Mouse (Mus musculus) ES-CJ7 (cell line): ENCODE data around the gene Foxp1.

Experiments used
- DNase-seq: peaks from one replicate; pipeline ENCODE4 v3.0.0; 2011; ENCODE audit warnings: low read depth, low spot score

Foxp1 gene

DNA sequence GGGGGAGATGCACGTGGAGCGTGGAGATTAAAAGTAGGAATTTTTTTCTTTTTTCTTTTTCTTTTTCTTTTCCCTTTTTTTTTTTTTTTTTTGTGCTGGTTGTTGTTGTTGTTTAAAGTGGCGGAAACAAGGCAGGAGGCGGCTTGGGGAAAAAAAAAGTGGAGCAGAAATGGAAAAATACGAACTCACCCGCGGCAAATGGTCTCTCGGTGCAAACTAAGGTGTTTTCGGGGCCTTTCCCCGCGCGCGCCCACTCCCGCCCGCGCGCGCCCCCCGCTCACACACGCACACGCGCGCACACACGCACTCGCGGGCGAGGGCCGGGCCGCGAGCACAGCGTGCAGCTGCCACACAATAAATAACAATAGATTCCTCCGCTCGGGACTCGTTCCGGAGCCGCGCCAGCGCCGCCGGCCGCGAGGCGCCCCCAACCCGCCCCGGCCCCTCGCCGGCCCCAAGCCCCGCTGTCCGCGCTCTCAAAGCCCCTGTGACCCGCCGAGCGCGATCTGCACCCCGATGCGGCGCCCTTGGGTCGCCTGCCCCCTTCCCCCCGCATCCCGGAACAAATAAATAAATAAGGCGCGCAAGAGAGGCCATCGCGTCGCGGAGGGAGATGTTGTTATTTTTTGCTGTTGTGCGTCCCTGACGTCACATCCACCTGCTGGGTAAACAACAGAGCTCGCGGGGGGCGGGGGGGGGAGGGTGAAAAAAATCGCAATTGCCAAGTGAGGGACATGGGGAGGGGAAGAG, at the start of gene Foxp1:
TSS of gene Foxp1 (minus strand) at position 363 of the 750 bp plus-strand sequence.
- DNase-seq: peak; percentile 77

DNA sequence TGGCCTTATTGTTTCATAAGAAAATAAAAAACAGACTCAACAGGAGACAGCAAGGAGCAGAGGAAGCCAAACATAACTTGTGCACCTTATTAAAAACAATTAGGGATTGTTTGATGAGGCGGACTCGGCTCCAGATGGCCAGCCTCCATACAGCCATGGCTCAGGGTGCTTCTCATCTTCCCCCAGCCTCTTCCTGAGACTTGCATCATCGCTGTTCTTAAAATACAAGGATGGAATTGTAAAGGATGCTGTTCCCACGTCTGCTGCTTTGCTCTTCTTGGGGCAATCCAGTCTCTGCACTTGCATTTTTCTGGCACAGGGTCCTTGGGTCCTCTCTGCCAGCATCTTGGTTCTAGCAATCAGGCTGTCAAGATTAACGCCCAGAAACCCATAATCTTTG, 49.5 kb upstream of the Foxp1 start:
- DNase-seq: no peak

DNA sequence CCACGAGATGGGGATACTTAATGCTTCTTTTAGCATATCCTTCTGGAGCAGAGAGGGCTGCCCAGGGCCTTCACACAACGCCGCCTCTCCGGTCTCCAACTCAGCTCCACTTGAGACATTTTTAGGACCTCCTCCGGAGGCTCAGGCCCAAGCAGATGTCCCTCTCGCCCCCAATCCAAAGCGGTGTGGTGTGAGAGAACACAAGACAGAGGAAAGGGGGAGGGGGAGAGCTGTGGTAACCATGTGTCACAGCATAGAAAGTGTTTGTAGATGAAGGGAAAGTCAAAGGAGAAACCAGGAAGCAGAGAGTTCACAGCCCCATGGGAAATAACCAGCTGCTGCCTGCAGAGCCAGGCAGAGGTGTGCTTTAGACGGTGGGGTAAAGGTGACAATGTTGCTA, 44.4 kb upstream of the Foxp1 start:
- no peak for DNase-seq

DNA sequence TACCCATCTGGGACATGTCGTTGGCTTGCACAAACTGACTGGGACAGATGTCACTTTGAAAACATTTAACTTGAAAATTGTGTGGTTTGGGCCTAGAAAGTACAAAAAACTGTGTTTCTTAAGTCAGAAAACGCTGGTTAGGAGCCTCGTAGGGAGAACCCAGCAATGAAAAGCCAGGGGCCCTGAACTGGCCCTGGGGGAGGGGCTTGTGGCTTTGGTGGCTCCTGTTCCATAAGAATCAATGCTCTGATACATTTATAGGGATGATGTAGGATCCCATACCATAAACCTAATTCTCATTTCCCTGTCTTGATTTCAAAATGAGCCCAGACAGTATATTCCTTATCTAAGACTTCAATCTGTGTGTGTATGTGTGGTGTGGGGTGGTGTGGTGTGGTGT, 42.2 kb upstream of the Foxp1 start:
- no peak for DNase-seq

DNA sequence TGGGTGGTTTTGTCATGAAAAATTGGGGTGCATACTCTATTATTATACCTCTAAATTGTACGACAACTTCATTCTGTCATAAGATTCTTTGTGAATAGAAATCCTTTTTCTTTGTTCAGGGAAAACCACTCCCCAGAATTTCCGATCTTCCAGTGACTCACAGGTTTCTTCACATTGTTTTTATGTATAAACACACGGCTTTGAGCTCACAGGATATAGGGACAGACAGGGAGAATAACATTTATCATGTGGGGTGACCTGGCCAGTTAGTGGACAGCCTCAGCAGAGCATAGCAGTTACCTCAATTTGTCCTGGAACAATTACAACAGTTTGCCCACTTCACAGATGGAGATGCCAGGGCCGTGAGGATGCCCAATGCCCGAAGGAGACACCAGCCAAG, 34.4 kb upstream of the Foxp1 start:
- no peak for DNase-seq

DNA sequence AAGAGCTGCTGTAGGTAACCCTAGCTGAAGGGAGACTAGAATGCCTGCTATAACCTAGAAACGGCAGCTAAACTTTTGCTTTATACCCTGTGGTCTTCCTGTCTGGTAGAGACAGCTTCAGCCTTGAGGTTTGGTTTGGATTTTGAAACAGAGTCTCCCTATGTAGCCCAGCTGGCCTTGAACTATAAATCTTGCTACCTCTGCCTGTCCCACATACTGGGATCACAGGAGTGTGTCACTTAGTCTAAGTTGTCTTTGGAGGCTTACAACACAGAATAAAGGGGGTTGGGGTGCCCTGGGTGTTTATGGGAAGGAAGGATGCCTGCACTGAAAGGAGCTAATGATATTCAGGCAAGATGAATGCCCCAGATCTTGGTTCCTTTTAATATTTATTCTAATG, 30.3 kb upstream of the Foxp1 start:
- DNase-seq: no peak

DNA sequence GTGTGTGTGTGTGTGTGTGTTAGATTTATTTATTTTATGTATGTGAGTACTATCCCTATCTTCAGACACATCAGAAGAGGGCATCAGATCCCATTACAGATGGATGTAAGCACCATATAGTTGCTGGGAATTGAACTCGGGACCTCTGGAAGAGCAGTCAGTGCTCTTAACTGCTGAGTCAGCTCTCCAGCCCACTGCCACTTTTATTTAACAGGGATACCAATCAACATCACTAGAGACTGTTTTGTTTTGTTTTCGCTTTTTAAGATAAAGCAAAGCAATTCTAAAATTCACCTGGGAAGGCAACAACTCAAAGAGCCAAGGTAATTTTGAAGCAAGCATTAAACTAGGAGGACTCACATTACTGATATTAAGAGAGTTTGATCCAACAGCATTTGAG, 23.9 kb upstream of the Foxp1 start:
- no peak for DNase-seq

DNA sequence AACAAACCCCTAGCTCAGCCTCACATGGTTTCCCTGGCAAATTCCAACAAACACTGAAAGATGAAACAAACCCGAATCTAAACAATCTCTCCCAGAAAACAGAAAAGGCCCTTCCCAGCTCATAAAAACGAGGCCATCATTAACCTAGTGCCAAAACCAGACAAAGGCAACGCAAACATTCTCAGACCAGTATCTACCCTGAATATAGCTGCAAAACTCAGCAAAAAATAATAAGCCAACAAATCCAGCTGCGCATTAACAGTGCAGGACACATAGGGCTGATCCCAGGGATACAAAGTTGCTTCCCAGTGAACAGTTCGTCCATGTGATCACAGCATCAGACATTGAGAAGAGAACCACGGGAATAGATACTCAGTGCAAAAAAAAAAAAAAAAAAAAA, 22.9 kb upstream of the Foxp1 start:
- no peak for DNase-seq

DNA sequence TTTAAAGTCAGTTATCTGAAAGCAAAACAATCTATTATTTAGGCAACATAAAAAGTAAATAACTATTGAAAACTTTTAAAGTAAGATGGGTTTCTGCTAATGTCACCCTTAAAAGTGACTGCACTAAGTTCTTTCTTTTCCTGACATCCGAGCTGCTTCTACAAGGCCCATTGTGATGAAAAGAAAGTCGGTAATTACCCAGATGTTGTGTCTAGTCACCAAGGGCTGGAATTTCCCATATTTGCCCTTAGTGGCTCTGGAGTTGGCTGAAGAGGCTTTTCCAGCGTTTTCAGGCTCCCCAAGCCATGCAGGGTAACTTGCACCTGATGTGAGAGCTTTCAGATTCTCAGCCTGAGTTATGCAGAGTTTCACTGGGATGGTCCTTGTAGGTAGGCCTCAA, 18.6 kb upstream of the Foxp1 start:
- peak; percentile 58 for DNase-seq

DNA sequence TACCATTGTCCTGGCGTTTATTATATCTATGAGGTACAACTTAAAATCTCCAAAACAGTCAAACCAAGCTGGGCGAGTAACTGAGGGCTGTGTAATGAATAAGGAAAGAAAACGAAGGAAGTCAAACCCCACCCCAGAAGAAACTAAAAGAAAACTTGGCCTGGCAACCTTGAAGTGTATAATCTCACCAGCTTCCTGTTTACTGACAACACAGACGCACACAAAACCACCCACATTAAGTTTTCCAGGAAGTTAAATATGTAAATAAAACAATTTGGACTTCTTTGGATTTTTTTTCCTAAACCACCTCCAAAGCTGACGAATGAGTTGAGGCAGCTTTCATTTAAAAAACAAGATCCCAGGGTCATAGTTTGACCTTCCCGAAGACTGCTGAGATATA, 18.1 kb upstream of the Foxp1 start:
- no peak for DNase-seq

DNA sequence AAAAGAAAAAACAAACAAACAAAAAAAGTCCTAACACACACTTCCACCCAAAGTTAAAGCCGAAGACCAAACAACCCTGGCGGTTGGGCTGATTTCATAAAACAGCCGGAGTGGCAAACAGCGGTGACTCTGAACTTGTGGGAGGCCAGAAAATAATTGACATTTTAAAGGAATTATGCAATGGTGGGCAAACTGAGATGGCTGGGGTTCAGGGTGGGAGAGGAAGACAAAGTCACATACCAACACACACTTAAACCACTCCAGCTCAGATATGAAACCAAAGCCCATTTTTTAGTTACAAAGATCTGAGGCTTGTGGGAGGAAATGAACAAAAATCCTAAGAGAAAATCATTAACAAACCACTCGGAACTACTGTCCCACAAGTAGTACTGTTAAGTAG, 17.6 kb upstream of the Foxp1 start:
- no peak for DNase-seq

DNA sequence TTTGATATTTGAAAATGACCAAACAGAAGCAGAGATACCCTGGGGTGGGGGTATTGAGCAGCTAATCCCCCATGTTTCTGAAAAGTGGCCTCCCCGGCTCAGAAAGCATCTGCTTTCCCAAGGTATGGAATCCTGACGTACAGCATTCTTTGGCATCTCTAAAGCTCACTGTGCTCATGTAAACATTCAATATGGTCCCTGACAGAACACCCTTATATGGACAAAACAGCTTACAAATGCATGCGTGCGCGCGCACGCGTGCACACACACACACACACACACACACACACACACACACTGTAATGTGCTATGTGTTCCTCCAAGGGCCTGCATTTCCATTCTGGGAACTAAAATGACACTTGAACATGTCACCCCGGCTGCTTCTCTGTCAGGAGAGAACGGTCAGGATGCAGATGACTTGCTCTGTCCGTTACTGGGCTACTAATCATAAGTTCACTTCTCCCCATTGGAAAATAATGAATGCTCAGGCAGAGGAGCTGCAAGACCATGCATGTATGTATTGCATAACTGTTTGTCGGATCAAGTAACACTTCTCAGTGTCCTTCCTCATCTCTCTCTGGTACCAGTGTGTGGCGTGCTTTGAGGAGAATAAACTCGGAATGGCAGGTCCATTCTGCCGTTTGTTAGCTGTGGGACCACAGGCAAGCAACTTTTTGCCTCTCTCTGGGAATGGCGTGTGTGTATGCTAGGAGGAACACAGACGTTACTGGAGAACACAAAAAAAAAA, 15.8 kb upstream of the Foxp1 start:
- no peak for DNase-seq

DNA sequence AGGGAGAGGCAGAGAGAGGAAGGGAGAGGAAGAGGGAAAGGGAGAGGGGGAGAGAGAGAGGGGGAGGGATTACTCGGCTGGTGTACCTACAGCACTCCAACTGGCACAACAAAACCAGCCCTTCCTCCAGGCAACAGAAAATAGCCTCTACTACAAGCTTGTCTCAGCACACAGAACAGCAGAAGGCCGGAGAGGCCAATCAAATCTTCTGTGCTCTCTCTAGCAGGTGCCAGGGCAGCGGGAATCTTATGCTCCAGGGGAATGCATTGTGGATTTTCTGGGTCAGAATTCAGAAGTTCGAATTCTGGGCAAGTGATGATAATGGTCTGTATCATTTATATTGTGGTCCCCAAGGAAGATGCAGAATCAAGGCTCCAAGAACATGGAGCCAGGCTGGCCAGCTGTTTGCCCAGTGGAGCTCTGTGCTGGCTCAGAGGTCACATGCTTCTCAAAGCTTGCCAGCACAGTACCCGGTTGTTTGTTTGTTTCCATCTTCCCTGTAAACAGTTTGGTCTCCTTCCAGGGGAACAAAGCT, 11.8 kb upstream of the Foxp1 start:
- DNase-seq: no peak

DNA sequence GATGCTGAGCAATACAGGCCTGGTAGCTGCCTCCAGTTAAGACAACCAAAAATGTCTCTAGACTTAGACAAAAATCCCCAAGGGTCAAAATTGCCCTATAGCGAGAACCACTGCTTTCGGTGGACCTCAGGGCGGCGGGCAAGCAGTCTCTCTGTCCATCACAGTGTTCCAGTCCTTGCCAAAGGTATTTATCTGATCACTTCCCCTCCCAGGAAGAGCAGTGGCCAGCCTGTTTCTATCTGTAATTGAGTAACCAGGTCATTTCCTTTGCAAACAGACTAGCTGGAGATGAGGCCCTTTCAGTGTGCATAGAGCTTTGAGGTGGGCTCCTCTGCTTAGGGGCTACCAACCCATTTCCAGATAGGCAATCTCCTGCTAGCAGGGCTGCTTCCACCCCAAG, 9.9 kb upstream of the Foxp1 start:
- no peak for DNase-seq

DNA sequence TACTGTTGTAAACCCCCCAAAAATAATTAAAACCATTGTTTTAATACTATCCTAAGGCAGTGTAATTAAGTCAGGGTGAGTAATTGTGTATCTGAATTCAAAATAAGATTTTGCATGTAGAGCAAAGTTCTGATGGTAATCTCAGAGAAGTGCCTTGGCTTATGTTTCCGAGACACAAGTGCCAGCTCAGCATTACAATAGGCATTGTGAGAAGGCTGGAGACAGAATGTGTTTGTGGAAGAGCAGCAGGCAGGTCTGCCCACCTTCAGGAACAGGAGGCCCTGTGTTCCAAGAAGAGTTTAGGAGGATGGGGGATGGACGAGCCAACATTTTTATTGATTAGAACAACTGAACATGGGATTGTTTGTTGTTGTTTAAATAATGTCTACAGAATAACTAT, 6.5 kb upstream of the Foxp1 start:
- no peak for DNase-seq

DNA sequence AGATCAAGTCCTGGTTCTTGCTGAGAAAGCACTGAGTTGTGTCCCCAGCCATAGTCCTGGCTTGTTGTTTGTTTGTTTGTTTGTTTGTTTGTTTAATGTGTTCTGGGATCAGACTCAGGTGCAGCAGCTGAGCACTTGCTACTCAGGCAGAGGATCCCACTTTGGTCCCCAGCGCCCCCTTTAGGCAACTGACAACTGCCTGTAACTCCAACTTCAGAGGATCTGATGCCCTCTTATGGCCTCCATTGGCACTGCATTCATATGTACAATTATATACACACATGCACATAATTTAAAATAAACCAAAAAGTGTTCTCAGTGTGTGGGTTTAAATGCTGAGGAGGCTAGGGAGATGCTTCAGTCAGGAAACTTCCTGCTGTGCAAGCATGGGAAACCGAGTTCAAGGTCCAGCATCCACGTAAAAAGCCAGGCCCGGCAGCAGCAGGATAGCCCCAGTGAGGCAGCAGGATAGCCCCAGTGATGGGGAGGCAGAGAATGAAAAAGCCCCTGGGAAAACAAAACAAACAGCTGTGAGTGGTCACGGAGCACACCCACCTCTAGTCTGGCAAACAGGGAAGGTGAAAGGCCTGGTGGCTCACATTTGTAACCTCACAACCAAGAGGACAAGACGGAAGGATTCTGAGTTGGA, 5.1 kb upstream of the Foxp1 start:
- peak; percentile 72 for DNase-seq

DNA sequence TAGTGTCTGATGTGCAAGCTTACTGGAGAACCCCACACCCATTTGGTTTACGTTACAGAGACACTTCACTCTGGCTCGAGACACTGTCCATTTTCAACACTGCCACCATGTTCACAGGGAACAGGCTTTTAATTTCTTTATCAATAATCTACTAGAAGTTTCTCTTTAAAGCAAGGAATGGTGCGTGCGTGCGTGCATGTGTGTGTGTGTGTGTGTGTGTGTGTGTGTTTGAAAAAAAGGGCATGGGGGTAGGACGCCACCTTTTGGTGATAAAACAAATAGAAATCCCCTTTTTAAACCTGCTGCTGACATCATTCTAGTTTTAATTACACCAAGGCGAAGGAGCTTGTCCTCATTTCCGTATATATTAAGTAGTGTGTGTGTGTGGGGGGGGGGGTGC, 2.8 kb upstream of the Foxp1 start:
- DNase-seq: no peak

DNA sequence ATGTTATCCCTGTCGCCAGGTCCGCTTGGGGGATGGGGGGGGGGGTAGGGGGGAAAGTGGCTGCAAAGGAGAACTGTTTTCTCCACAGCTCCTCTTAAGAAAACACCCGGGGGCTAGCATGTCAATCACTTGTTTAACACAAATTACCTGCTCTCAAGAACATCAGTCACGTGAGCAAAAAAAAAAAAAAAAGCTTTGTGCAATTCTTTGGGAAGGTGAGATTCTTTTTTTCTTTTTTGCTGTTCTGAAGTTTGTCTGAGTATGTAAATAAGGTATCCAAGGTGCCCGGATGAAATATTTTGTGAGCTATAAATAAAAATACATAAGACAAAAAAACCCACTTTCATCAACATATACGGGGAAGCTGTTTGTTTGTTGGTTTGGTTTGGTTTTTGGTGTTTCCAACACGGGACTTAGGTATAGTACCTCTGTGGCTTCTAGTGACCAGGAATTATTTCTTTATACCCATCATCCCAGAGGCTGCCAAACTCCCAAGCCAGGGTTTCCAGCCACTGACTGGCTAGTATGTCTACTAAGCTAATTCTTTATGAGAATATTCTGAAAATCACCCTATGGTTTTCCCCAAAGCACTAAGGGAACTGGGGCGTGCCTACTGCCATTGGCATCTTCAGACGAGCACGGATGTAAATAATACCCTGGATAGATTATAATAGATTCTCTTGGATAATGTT, 1.3 kb upstream of the Foxp1 start:
- no peak for DNase-seq

DNA sequence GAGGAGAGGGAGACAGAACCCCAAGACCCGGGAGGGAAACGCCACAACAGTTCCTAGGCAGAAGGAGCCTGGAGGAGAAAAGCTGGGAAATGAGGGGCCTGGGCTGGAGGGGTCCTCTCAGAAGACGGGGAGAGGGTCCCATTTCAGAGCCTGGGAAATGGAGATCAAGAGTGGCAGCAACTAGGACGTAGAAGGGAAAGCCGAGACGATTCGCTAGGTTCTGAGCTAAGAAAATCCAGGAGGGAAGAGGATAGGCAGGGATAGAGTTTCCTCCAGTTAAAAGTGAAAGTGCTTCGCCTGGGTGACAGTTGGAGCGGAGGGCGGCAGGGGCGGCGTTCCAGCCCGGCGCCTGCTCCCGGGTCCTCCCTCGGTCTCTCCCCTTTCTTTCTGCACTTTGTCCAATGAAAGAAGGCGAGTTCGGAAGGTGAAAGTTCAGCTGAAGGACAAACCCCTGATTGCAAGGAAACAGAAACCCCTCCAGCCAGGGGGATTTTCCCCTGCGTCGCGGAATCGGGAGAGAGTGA, 650 bp upstream of the Foxp1 start:
- peak; percentile 88 for DNase-seq

DNA sequence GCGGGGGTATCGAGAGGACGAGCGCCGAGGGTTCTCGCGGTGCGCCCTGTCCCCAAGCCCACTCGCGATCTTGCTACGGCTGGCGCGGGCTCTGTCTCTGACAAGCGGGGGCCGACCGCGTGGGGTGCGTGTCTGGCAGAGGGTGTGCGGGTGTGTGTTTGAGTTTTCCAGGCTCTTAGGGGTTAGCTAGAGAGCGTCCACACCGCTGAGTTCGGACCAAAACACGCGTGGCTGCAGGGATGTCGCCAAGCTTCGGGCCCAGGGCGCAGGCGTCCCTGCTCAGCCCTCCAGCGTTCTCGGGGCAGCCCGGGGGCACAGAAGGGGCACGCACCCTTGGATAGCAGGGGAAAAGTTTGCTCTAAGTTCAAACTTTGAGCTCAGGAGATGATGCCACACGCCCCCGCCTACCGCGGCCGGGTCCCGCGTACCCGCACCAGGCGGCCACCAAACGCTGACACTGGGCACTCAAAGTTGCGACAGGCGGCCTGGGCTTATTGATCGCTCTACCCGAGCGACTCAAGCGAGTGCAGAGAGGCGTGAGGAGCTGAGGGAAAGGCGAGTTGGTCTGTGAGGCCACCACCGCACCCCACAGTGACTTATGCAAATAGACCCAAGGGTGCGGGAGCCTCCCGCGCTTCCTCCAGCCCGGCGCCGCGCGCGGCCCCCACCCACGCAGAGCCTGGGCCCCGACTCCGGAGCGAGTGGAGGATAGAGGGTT, 721 bp downstream of the Foxp1 start:
- DNase-seq: peak; percentile 46

DNA sequence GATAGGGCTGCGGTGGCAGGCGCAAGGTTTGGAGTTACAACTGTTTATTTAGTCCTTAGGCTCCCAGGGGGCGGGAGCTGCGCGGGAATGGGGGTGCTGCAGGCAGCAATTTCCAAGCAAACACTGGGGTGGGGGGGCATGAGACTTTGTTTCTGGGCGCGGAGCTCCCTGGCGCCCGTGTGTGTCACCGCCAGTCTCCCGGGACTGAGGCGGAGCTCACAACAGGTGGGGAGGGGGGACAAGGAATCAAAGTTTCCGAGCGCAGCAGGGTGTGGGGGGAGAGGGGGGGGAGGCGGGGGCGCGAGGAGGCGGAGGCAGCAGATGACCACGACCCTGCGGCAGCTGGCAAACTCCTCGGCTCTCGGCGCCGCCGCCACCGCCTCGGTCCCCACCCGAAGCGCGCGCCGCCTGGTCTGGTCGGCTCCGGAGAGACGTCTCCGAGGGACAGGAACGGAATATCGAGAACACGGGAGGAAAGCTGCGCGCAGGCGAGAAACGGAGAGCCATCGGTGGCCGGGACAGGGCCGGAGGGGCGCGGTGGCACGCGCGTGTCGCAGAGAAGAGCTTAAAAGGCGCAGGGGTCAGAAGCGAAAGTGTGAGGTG, 1.4 kb downstream of the Foxp1 start:
- DNase-seq: peak; percentile 81
